Mouse (Mus musculus) brain, embryonic 14.5 days (tissue): ENCODE data around the gene Pde4b.

Source experiments
- CTCF ChIP-seq: fragments of 200-500 bp; IDR thresholded peaks from 2 replicates; pipeline ENCODE4 v1.5.1; 2012; ENCODE audit warnings: inconsistent platforms, mild to moderate bottlenecking, moderate library complexity, borderline replicate concordance; ENCODE audit not compliant: insufficient read depth, insufficient read length; ENCODE audit errors: extremely low read depth
- POLR2A ChIP-seq: fragments of 200-500 bp; IDR thresholded peaks from 2 replicates; pipeline ENCODE4 v1.6.1; 2012; ENCODE audit warnings: mild to moderate bottlenecking, inconsistent platforms, borderline replicate concordance; ENCODE audit not compliant: poor library complexity, insufficient read depth, insufficient read length, severe bottlenecking; ENCODE audit errors: extremely low read depth

- TF ChIP-seq CTCF (no peak), POLR2A (no peak)
Observed at GRCm38 (mm10) chr4:102492911-102493310, 405.6 kb downstream of the Pde4b start.
